Mouse (Mus musculus): ENCODE data around the gene Ripk3. TPM values are rescaled to one million over a fixed set of nuclear protein-coding genes. Genes with fewer than 3 reads are reported as not detected.

Gene Ripk3
- 1 to 10 TPM; 1.6 to 2.5 TPM for total RNA-seq (2021)
- long read RNA-seq, experiment 1: 0 reads
- long read RNA-seq, experiment 2, partial matches to known transcripts: 0 of 1 reads
- long read RNA-seq, experiment 2, other reads (novel, unspliced or antisense): 0 of 1 reads

- peak; percentile 22 for DNase-seq (ENCODE audit: low spot score)
These were observed at the start of gene Ripk3 for GRCm38 (mm10) chr14:55788256-55789050. Gene Ripk3 (minus strand): TSS chr14:55788865.

DNA sequence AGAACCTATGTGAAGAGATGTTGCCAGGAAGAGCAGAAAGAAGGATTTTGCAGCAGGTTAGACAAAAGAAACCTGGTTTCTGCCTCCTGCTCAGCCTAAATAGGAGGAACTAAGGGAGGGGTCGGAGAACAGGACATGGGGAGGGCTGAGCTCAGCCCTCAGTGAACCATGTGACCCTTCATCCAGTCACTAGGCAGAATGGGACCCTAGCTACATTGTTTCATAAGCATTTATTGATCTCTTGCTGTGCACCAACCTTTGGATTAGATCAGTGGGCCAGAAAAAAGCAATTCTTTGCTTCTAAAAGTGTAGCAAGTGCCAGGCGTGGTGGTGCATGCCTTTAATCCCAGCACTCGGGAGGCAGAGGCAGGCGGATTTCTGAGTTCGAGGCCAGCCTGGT, 49.6 kb upstream of the Ripk3 start:
- DNase-seq (ENCODE audit: low spot score): no peak

DNA sequence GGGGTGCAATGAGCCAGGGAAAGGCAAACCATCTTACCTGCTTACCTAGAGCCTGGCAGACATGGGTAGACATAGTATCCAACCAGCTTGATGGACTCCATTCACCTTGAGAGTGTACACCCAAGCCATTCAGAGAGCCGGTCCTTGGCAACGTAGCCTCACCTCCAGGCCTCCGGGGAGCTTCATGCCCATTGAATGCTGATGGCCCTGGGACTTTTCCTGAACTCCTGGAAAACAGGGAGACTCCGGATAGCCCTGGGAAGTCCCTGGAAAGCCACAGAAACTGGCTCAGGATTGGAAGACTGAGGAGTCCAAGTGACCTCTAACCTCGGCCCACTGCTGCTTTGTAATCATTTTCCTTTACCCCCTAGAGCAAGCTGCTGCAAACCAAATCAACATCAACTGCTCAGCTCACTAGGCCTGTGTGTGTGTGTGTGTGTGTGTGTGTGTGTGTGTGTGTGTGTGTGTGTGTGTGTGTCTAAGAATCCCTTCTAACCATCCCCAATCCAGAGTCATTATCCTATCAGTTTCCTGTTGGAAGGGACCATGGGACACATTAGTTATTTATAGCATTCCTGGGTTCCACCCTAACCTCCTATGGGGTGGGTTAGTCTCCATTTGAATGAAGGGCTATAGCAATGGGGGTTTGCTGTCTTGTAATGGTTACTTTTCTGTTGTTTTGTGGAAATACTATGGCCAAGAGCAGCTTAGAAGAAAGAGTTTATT, 46.3 kb upstream of the Ripk3 start:
- no peak for DNase-seq (ENCODE audit: low spot score)

GRCm38 (mm10) chr14:55833126-55833525, 44.5 kb upstream of the Ripk3 start:
- DNase-seq (ENCODE audit: low spot score): no peak

GRCm38 (mm10) chr14:55830331-55830730, 41.7 kb upstream of the Ripk3 start:
- DNase-seq (ENCODE audit: low spot score): no peak

GRCm38 (mm10) chr14:55829854-55830253, 41.2 kb upstream of the Ripk3 start:
- DNase-seq (ENCODE audit: low spot score): no peak

DNA sequence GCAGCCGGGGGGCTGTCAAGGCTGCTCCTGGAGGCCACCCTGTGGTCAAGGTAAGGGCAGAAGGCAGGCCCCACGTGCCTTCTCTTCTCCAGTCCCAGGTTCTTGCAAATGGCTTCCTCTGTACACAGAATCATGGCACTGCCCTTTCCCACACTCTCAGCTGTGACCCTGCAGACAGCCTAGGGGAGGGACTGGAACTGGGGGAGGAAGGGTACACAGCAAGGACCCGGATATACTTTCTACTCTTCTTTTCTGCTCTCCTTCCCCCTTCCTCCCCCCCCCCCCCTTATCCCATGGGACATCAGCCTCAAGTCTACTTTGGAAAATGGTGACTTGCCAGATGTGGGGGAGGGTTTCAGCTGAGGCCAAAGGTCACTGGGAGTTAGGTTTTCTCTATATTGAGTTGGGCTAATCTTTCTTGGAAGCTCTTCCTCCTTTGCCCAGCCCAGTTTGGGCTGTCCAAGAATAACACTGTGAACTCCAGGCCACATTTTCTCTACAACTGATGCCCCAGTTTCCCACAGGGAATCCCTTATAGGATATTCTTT, 40.1 kb upstream of the Ripk3 start:
- no peak for DNase-seq (ENCODE audit: low spot score)

DNA sequence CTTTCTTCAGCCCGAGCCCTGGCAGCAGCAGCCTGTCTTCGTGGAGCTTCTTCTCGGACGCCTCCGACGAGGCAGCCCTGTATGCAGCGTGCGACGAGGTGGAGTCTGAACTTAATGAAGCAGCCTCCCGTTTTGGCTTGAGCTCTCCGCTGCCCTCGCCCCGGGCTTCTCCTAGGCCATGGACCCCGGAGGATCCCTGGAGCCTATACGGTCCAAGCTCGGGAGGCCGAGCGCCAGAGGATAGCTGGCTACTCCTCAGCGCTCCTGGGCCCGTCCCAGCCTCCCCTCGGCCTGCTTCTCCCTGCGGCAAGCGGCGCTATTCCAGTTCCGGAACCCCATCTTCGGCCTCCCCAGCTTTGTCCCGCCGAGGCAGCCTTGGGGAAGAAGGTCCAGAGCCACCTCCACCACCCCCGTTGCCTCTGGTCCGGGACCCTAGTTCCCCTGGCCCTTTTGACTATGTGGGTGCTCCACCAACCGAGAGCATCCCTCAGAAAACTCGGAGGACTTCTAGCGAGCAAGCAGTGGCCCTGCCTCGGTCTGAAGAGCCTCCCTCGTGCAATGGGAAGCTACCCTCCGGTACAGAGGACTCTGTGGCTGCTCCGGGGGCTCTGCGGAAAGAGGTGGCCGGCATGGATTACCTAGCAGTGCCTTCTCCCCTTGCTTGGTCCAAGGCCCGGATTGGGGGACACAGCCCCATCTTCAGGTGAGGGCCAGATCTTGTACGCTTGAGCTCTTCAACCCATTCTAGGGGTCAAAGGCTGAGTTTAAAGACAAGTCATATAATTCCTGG, 38.1 kb upstream of the Ripk3 start:
- no peak for DNase-seq (ENCODE audit: low spot score)

- no peak for DNase-seq (ENCODE audit: low spot score)
These were observed 37.5 kb upstream of the Ripk3 start for GRCm38 (mm10) chr14:55826142-55826541.

GRCm38 (mm10) chr14:55825216-55826051, 36.8 kb upstream of the Ripk3 start:
- peak; percentile 34 for DNase-seq (ENCODE audit: low spot score)

GRCm38 (mm10) chr14:55824481-55825215, 36.0 kb upstream of the Ripk3 start:
- DNase-seq (ENCODE audit: low spot score): peak; percentile 43

DNA sequence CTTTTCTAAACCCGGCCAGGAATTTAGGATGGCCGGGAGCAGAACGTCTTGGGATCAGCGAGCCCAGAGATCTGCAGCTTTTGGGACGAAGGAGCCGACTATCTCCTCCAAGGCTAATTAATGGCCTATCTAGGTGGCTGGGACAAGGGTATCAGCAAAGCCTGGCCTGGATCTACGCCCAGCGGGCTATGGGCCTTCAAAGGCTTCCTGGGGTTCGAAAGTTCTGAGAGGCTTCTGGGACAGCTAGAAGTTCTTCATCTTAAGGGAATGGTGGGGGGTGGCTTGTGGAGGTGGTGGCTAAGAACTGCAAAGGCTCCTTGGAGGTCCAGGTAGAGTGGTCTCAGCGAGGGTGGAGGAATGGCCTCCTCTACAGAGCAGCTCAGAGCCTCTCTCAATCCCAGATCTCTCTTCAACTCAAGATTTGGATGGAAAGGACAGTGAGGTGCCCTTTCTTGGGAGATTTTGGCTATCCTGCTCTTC, 35.4 kb upstream of the Ripk3 start:
- peak; percentile 22 for DNase-seq (ENCODE audit: low spot score)

DNA sequence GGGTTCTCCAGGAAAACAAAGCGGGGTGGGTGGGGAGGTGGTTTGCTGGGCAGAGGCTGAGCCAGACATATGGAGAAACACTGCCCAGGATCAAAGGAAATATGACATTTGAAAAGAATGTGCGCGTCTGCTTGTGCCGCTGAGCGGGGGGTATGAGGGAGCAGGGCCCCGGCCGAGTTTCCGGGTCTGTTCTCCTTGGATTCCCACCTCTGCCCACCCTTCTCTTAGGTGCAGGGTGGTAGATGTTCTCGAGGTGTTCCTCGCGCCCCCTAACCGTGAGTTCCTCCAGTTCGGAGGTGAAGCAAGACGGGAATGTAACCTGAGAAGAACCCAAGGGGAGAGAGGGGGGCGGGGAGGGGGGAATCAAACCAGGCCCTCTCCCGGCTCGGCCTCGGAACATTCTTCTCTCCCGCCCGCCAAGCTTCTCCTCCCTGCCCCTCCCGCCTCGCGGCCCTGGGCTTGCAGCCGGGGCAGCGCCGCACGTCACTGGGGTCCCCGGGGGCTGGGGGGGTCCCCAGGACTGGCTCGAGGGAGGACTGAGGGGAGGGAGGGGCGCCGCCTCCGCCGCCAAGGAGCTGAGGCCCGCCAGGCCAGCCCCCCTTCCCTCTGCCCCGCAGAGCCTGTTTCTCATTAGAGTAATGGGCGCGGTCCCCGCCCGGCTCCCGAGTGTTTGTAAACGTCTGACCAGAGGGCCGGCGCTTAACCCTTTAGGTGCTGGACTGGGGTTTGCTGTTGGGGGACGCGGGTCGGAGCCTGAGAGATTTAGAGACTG, 34.5 kb upstream of the Ripk3 start, which contains the start of gene Nfatc4:
Gene Nfatc4, plus strand, starts transcription at position 154 of the 772 bp plus-strand sequence.
- peak; percentile 83 for DNase-seq (ENCODE audit: low spot score)

DNA sequence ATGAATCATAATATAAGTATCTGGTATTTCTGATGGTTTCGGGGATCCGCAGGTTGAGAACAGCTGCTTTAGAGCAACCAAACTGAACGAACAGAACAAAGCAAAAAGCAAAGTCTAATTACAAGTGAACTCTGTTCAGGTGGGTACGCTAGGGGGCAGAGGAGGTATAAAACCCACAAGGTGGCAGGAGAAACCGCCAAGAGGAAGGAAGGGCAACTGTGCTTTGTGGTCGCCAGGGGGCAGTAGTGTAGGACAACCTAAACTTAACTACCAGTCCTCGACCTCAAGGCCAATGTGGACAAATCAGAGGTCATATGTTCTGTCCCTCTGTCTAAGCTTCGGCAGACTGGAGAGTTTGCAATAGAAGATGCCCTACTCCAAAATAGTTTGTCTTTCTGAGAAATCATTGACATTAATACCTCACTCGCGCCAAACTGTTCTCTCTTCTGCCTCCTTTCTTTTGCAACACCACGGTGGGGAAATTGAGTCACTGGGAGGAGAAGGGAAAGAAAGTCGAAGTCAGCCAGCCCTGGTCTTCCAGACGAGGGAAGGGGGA, 33.8 kb upstream of the Ripk3 start:
- peak; percentile 80 for DNase-seq (ENCODE audit: low spot score)

DNA sequence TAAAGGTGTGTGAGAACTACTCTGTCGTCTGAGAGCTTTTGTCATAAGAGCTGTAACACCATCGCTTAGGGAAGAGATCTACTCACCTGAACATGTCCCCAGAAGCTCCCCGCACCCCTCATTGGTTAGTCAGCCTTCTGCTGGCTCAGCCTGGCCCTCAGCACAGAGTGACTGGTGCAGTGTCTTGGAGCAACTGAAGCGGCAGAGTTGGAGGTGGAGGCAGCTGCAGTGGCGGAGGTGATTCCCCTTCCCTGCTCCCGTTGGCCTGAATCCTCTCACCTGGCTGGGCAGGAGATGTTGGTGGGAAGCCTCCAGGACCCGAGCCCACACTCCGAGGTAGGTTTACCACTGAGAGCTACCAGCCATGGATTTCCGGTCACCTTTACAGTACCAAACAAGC, 31.9 kb upstream of the Ripk3 start:
- DNase-seq (ENCODE audit: low spot score): no peak

- DNase-seq (ENCODE audit: low spot score): peak; percentile 0
These were observed 31.3 kb upstream of the Ripk3 start for GRCm38 (mm10) chr14:55819845-55820405.

GRCm38 (mm10) chr14:55815310-55815751, 26.7 kb upstream of the Ripk3 start:
- peak; percentile 64 for DNase-seq (ENCODE audit: low spot score)

DNA sequence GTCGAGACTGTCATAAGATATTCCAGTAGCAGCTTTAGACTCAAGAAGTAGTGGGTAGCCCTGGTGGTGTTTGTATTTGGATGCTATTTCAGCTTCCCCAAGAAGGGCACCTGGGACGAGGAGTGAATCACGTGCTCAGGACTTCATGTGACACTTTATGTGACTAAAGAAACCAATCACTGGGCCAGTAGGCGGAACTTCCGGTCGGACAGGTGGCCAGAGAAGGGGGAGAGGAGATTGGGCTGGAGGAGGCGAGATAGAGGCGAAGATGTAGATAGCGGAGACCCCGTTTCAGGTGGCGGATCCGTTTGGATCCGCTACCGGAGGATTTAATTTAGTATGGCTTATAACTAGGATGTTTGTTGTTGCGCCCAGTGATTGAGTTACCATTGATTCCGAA, 26.2 kb upstream of the Ripk3 start:
- peak; percentile 76 for DNase-seq (ENCODE audit: low spot score)

All from gastrocnemius, adult 18-20 months (tissue).